Mouse (Mus musculus) frontal cortex, postnatal 25 days (tissue): Measurements from ENCODE around the gene Phlpp1.

Experiments
- DNase-seq, 2 experiments: peaks; one replicate each; pipeline ENCODE4 v3.0.0; 2022; ENCODE audit warnings: low spot score in 2 of 2

The Phlpp1 gene

GRCm38 (mm10) chr1:106193487-106193886 lies 21.9 kb downstream of the Phlpp1 start:
- DNase-seq: no peak

- DNase-seq: no peak
These were observed 22.7 kb downstream of the Phlpp1 start for GRCm38 (mm10) chr1:106194263-106194662.

GRCm38 (mm10) chr1:106197991-106198390 lies 26.4 kb downstream of the Phlpp1 start:
- no peak for DNase-seq

GRCm38 (mm10) chr1:106199109-106199508 lies 27.6 kb downstream of the Phlpp1 start:
- no peak for DNase-seq

GRCm38 (mm10) chr1:106199686-106200085 lies 28.1 kb downstream of the Phlpp1 start:
- DNase-seq: peak; percentile 25 to 54

GRCm38 (mm10) chr1:106201025-106201424 lies 29.5 kb downstream of the Phlpp1 start:
- no peak for DNase-seq

- no peak for DNase-seq
These were observed 30.4 kb downstream of the Phlpp1 start for GRCm38 (mm10) chr1:106201929-106202328.

- DNase-seq: no peak
These were observed 32.4 kb downstream of the Phlpp1 start for GRCm38 (mm10) chr1:106203942-106204341.

GRCm38 (mm10) chr1:106204350-106204749 lies 32.8 kb downstream of the Phlpp1 start:
- DNase-seq: no peak

GRCm38 (mm10) chr1:106208581-106208980 lies 37.0 kb downstream of the Phlpp1 start:
- DNase-seq: no peak

GRCm38 (mm10) chr1:106210461-106210860 lies 38.9 kb downstream of the Phlpp1 start:
- no peak for DNase-seq

GRCm38 (mm10) chr1:106211146-106211545 lies 39.6 kb downstream of the Phlpp1 start:
- no peak for DNase-seq

GRCm38 (mm10) chr1:106220431-106220830 lies 48.9 kb downstream of the Phlpp1 start:
- DNase-seq: no peak

- DNase-seq: no peak
These were observed 49.8 kb downstream of the Phlpp1 start for GRCm38 (mm10) chr1:106221371-106221770.

- DNase-seq: no peak
These were observed 50.4 kb downstream of the Phlpp1 start for GRCm38 (mm10) chr1:106221964-106222363.

- no peak for DNase-seq
These were observed 55.1 kb downstream of the Phlpp1 start for GRCm38 (mm10) chr1:106226613-106227012.

GRCm38 (mm10) chr1:106230313-106230712 lies 58.8 kb downstream of the Phlpp1 start:
- no peak for DNase-seq

- no peak for DNase-seq
These were observed 59.8 kb downstream of the Phlpp1 start for GRCm38 (mm10) chr1:106231345-106231744.

- DNase-seq: no peak
These were observed 60.4 kb downstream of the Phlpp1 start for GRCm38 (mm10) chr1:106231805-106232459.

- no peak for DNase-seq
These were observed 60.9 kb downstream of the Phlpp1 start for GRCm38 (mm10) chr1:106232460-106232850.

- DNase-seq: no peak
These were observed 65.4 kb downstream of the Phlpp1 start for GRCm38 (mm10) chr1:106236986-106237385.

GRCm38 (mm10) chr1:106240116-106240685 lies 68.6 kb downstream of the Phlpp1 start:
- DNase-seq: no peak

GRCm38 (mm10) chr1:106241059-106241458 lies 69.5 kb downstream of the Phlpp1 start:
- no peak for DNase-seq

GRCm38 (mm10) chr1:106242129-106242528 lies 70.6 kb downstream of the Phlpp1 start:
- no peak for DNase-seq
